In genomic region chr2:26481724-26482495, GRCm38 (mm10) we compare ENCODE assay signal across 8 mouse cellular contexts. TPM values are rescaled to one million over a fixed set of nuclear protein-coding genes. Genes with fewer than 3 reads are reported as not detected.
DNase-seq lines count a peak whose midpoint lies in the region; ATAC-seq and TF ChIP-seq lines count a peak whose summit lies in the region.

No protein-coding gene starts in this region.

- H3K4me2 ChIP-seq in kidney, embryonic 15.5 days = peak overlapping the region; percentile 23; the same call in 1 of the 2 replicates
- peak overlapping the region; percentile 59 for H3K4me2 ChIP-seq in liver, postnatal 0 days (ENCODE audit: low read depth, low read length)

- H3K4me1 ChIP-seq in kidney, embryonic 15.5 days = peaks cover 73% of the 10 kb centered on the region
- H3K4me1 ChIP-seq in liver, postnatal 0 days (ENCODE audit: insufficient read depth) = peaks cover 57% of the 10 kb centered on the region

- peaks cover 79% of the 10 kb centered on the region for H3K36me3 ChIP-seq in kidney, embryonic 15.5 days
- H3K36me3 ChIP-seq in liver, postnatal 0 days (replicated peaks; ENCODE audit: insufficient read depth, low read length) = peaks cover 49% of the 10 kb centered on the region

- DNase-seq in urinary bladder, postnatal 14 days (ENCODE audit: low spot score) = peak; percentile 71
- no peak for DNase-seq in urinary bladder, postnatal 25 days (ENCODE audit: low spot score)
- peak; percentile 64 for DNase-seq in liver, postnatal 0 days
- no peak for DNase-seq in thymus, postnatal 0 days (ENCODE audit: low spot score)
- no peak for DNase-seq in thymus, adult 18-20 months
- DNase-seq in adrenal gland, postnatal 36 days = no peak

- TF ChIP-seq EP300 in liver, postnatal 0 days (IDR thresholded peaks at IDR 0.05; ENCODE audit: low read depth) = no peak

- peak; percentile 57 for ATAC-seq in kidney, embryonic 15.5 days (replicated peaks; ENCODE audit: low FRiP score)
- ATAC-seq in liver, postnatal 0 days = peak; percentile 73
- ATAC-seq in megakaryocyte progenitor cell, adult 5-6 weeks (replicated peaks; ENCODE audit: poor library complexity) = no peak

- TF ChIP-seq CTCF in liver, postnatal 0 days (IDR thresholded peaks at IDR 0.05; ENCODE audit: low read depth) = no peak

- WGBS in kidney, embryonic 15.5 days = 62% methylated on average over 10 of the region's 10 CpGs
- 65% methylated on average over 10 of the region's 10 CpGs for WGBS in liver, postnatal 0 days (ENCODE audit: insufficient replicate concordance)

- peak overlapping the region; percentile 90 for H3K27ac ChIP-seq in kidney, embryonic 15.5 days
- peak overlapping the region; percentile 86 for H3K27ac ChIP-seq in liver, postnatal 0 days (ENCODE audit: low read depth)

- H3K9ac ChIP-seq in kidney, embryonic 15.5 days = no peak overlapping the region
- no peak overlapping the region; the same call in 1 of the 2 replicates for H3K9ac ChIP-seq in liver, postnatal 0 days (replicated peaks)

- no peaks in the 10 kb centered on the region for H3K9me3 ChIP-seq in kidney, embryonic 15.5 days (replicated peaks)
- H3K9me3 ChIP-seq in liver, postnatal 0 days (ENCODE audit: low read length) = no peaks in the 10 kb centered on the region

- no peak overlapping the region for H3K4me3 ChIP-seq in kidney, embryonic 15.5 days (replicated peaks)
- H3K4me3 ChIP-seq in liver, postnatal 0 days (ENCODE audit: low read depth, low read length) = no peak overlapping the region

- H3K27me3 ChIP-seq in kidney, embryonic 15.5 days = no peaks in the 10 kb centered on the region
- H3K27me3 ChIP-seq in liver, postnatal 0 days (ENCODE audit: insufficient read depth, low read length) = no peaks in the 10 kb centered on the region

RNA-seq across cellular contexts. Expression of gene Notch1, which starts 34.6 kb away (rescaled TPM):
- polyA plus RNA-seq in kidney, embryonic 15.5 days (2015; fragmentation: Nextera tagmentation; extraction: Ambion mirVana) = 22.0 and 24.6 TPM in 2 replicates
- 2.0 and 2.1 TPM in 2 replicates for polyA plus RNA-seq in liver, postnatal 0 days (2015; fragmentation: Nextera tagmentation; extraction: Ambion mirVana)
- polyA plus RNA-seq in thymus, postnatal 0 days (2015; fragmentation: Nextera tagmentation; extraction: Ambion mirVana) = 44.3 and 54.9 TPM in 2 replicates
- total RNA-seq in megakaryocyte progenitor cell, adult 5-6 weeks (2015) = 15.5 and 19.0 TPM in 2 replicates
- 8.8 and 9.3 TPM in 2 replicates for total RNA-seq in megakaryocyte progenitor cell, adult 5-6 weeks (2017)
- 10 to 100 TPM; 17.5 to 25.5 TPM for total RNA-seq in adrenal gland, postnatal 36 days (2021)

RNA-seq across cellular contexts. Expression of gene Sec16a, which starts 36.9 kb away (rescaled TPM):
- 25.3 and 26.0 TPM in 2 replicates for polyA plus RNA-seq in kidney, embryonic 15.5 days (2015; fragmentation: Nextera tagmentation; extraction: Ambion mirVana)
- polyA plus RNA-seq in liver, postnatal 0 days (2015; fragmentation: Nextera tagmentation; extraction: Ambion mirVana) = 7.8 and 8.0 TPM in 2 replicates
- polyA plus RNA-seq in thymus, postnatal 0 days (2015; fragmentation: Nextera tagmentation; extraction: Ambion mirVana) = 12.4 and 12.9 TPM in 2 replicates
- 33.9 and 48.3 TPM in 2 replicates for total RNA-seq in megakaryocyte progenitor cell, adult 5-6 weeks (2015)
- 23.9 and 29.7 TPM in 2 replicates for total RNA-seq in megakaryocyte progenitor cell, adult 5-6 weeks (2017)
- total RNA-seq in adrenal gland, postnatal 36 days (2021) = 10 to 100 TPM; 63.2 to 63.3 TPM

Comparison
In these comparisons a context has a peak if more than half of its experiments do, and no peak if none do; other contexts are left out.
1. DNase-seq: peak in urinary bladder, postnatal 14 days (single experiment) and liver, postnatal 0 days (single experiment); none in urinary bladder, postnatal 25 days (single experiment), thymus, postnatal 0 days (single experiment), thymus, adult 18-20 months (0 of 2) and adrenal gland, postnatal 36 days (0 of 2).